Mouse (Mus musculus): ENCODE data around the gene Hsd17b3. TPM values are rescaled to one million over a fixed set of nuclear protein-coding genes. Genes with fewer than 3 reads are reported as not detected.

Gene Hsd17b3
- polyA plus RNA-seq, 1 experiment from 2014 or later, result not detected

- ATAC-seq (replicated peaks), result no peak
Observed at GRCm38 (mm10) chr13:64011157-64011556, 77.9 kb downstream of the Hsd17b3 start.

More at GRCm38 (mm10) chr13:64011157-64011556, 77.9 kb downstream of the Hsd17b3 start:
- H3K9me3 ChIP-seq, result no peaks in the 10 kb centered on the region
- H3K36me3 ChIP-seq, result no peaks in the 10 kb centered on the region
- no peak overlapping the region for H3K27ac ChIP-seq (replicated peaks)
- H3K27me3 ChIP-seq, result 0 out of 2 replicates have a peak, but pooled peaks cover 2% of the 10 kb centered on the region
- no peak overlapping the region for H3K4me3 ChIP-seq
- no peaks in the 10 kb centered on the region for H3K4me1 ChIP-seq
- H3K4me2 ChIP-seq (replicated peaks), result no peak overlapping the region
- 91% methylated on average over 4 of the region's 4 CpGs for WGBS
- no peak overlapping the region for H3K9ac ChIP-seq (replicated peaks)

Other genes with a start within 250 kb of the Hsd17b3 start
- gene Slc35d2, start 40.1 kb upstream of the Hsd17b3 start, polyA plus RNA-seq (2015; fragmentation: Nextera tagmentation; extraction: Ambion mirVana), result 0.37 and 1.2 TPM in 2 replicates
- 12.7 and 14.4 TPM in 2 replicates for gene Zfp367, start 64.0 kb upstream of the Hsd17b3 start, polyA plus RNA-seq (2015; fragmentation: Nextera tagmentation; extraction: Ambion mirVana)
- gene Habp4, start 72.6 kb upstream of the Hsd17b3 start, polyA plus RNA-seq (2015; fragmentation: Nextera tagmentation; extraction: Ambion mirVana), result 17.1 and 18.2 TPM in 2 replicates
- gene Cdc14b, start 186.1 kb upstream of the Hsd17b3 start, polyA plus RNA-seq (2015; fragmentation: Nextera tagmentation; extraction: Ambion mirVana), result 2.8 and 3.0 TPM in 2 replicates
- gene Aaed1, start 223.5 kb upstream of the Hsd17b3 start, polyA plus RNA-seq (2015; fragmentation: Nextera tagmentation; extraction: Ambion mirVana), result 10.2 and 10.3 TPM in 2 replicates

All from forebrain, embryonic 15.5 days (tissue).